Mouse (Mus musculus) cerebral cortex, adult 2 months (tissue): Measurements from ENCODE around the gene P2rx6.

Source experiments
- WGBS: fragments of 180-500 bp; shearing (Covaris S2); methylation state at CpG from one replicate; pipeline ENCODE4 v1.1.7; 2018; 5-methylcytosine and 5-hydroxymethylcytosine counted together

The P2rx6 gene

DNA sequence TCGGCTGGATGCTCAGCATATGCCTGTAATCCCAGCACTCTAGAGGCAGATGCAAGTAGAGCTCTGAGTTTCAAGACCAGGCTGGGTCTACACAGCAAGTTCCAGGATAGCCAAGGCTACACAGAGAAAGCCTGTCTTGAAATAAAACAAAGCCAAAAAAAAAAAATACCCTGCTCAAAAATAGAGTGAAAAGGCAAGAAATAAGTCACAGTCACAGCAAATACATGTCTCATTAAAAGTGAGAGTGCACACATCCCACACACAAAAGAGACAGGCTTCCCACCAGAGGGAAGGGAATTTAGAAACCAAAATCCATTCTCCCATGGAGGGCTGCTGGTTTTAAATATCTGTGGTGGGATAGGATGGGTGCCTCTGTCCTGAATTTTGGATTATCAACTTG is 1.9 kb downstream of the P2rx6 start:
- WGBS: 8% methylated on average over 1 of the region's 1 CpGs

DNA sequence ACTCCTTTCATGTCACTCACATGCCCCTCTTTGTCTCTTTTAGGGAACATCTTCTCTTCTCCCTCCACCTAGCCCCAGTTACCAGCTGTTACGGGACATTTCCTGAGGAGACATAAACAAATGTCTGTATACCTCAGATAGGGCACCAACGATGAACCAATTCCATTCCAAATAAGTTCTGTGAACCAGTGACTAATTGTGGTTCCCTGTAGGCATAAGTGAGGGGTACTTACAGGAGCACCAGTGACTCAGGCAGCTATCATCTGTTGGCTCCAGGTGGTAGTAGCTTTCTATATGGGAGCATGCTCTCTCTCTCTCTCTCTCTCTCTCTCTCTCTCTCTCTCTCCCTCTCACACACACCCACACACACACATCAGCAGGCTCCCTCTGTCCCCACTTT is 2.5 kb downstream of the P2rx6 start:
- 41% methylated on average over 2 of the region's 2 CpGs for WGBS

DNA sequence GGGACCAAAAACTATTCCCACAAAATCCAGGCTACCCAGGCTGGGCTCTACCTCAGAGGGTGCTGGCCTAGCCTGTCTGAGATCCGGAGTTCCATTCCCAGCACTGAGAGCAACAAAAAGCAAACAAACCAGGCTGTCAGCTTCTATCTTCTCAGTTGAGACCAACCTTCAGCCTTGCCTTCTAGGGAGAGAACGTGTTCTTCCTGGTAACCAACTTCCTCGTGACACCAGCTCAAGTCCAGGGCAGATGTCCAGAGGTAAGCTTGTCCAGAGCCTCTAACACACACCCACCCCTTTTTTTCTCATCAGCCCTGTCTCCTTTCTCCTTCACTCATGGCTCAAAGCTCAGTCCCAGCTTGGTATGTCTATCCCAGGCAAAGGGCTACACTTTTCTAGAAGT is 3.1 kb downstream of the P2rx6 start:
- WGBS: 57% methylated on average over 3 of the region's 3 CpGs

DNA sequence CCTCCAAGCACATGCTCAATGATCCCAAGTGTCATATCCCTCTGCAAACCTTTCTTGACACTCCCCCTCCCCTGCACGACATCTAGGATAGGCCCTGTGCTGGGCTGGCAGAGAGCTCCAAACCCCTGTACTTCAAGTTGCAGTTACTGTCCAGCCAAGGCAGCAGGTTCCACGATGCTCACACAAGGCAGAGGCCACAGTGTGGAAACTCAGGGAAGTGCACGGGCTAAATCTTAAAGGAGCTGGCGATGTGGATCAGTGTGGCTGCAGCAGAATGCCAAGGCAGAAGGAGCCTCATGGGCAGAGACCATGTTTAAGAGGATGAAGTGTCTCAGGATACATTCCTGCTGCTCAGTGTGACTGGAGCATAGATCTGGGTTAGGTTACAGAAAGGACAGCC is 4.5 kb downstream of the P2rx6 start:
- 40% methylated on average over 4 of the region's 4 CpGs for WGBS

DNA sequence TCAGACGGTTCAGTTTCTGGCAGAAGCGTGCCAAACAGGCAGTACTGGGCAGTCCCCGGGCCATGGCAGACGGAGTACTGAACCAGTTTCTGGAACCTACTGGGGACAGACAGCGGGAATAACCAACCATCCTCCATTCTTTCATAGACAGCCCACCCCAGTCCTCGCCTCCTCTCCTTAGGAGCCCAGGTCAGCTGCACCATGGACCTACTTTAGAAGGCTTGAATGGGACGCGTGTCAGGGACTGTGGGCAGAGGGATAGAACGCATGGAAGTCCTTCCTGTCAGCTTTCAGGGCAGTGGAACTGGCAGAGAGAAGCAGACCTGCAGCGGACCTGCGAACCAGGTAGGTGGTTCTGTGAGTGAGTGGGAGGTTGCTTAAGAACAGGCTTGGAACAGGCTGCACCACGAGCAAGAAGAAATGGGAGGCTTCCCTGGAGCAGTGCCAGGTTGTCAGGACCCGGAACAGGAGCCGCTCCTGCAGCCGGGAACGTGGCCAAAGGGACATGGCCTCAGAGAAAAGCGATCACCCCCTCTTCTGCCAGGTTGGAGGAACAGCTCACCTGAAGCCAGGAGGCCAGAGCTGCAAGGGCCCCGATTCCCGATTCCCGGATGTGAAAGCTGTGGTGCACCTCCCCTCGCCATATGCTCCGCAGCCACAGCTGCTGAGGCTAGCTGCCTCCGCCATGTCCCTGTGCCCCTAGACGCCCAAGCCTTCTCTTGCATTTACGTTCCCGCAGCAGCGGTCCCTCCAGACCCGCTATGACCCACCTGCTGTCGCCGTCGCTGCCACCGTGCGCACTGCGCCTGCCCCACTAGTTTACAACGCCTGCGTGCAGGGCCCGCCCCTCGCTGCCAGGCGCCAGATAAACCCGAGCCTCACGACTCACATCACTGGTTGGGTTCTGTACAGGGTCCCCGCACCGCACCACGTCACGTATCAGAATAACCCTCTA is 14.5 kb downstream of the P2rx6 start:
- 9% methylated on average over 45 of the region's 45 CpGs for WGBS

DNA sequence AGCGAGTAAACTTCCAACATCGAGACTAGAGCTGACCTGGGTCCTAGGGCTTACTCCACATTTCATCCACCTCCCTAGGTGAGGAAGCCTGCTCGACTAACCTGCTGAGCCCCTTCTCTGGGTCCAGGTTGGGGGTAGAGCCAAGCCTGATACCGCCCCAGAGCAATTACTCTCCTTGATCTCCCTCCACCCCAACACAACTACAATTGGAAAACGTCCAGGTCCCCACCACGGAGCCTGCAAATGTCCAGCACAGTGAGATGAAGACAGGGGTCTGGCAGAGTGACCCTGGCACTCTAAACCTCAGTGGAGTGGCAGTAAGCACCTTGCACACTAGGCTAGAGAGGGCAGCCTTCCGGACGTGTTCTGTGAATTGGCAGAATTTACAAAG is 15.1 kb downstream of the P2rx6 start:
- WGBS: 15% methylated on average over 8 of the region's 8 CpGs

DNA sequence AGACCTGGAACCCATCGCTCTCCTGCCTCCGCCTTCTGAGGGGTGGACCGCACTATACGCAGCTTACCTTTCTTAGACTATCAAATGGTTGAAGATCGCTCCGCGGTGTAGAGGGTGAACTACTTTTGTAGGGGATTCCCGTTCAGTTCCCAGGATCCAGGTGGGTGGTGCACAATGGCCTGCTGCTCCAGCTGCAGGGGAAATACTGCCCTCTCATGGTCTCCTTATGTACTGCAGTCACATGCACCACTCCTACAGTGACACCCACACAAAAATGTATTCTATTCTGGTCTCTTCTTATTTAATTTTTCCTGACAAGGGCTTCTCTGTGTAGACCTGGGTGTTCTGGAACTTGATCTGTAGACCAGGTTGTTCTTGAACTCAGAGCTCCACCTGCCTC is 21.4 kb downstream of the P2rx6 start, which contains the start of gene Slc7a4:
Gene Slc7a4, minus strand, starts transcription at position 151 of the 400 bp plus-strand sequence.
- 15% methylated on average over 8 of the region's 8 CpGs for WGBS

DNA sequence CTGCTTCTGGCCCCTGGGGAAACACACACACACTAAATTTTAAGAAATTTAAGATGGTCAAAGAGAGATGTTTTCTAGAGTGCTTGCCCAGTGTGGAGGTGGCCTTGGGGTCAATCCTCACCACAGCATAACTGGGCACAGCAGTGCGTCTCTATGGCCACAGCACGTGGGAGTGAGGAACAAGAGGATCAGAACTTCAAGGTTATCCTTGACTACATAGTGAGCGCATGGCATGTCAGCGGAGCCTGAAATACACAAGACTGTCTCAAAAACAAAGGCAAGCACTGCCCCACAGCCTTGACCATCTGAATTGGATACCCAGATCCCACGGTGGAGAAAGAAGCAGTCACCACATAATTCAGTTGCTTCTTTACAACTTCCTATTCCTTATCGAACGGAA is 22.9 kb downstream of the P2rx6 start:
- WGBS: 90% methylated on average over 7 of the region's 7 CpGs

DNA sequence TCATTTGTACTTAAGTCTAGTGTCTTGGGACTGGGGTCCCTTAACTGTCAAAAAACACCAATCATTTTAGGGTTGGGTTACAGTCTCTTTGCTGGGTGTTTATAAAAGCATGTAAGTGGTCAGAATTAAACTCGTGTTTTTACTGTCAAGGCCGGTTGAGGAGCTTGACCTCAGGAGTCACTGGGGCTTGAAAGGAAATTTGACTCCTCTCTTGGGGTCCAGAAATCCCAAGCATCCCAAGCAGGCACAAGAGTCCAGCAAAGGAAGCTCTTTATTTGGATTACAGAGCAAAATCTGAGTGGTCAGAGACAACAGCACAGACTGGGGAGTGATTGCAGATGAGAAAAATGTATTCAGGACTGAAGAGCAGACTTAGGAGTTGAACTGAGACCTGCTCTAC is 29.0 kb downstream of the P2rx6 start:
- 61% methylated on average over 2 of the region's 2 CpGs for WGBS

DNA sequence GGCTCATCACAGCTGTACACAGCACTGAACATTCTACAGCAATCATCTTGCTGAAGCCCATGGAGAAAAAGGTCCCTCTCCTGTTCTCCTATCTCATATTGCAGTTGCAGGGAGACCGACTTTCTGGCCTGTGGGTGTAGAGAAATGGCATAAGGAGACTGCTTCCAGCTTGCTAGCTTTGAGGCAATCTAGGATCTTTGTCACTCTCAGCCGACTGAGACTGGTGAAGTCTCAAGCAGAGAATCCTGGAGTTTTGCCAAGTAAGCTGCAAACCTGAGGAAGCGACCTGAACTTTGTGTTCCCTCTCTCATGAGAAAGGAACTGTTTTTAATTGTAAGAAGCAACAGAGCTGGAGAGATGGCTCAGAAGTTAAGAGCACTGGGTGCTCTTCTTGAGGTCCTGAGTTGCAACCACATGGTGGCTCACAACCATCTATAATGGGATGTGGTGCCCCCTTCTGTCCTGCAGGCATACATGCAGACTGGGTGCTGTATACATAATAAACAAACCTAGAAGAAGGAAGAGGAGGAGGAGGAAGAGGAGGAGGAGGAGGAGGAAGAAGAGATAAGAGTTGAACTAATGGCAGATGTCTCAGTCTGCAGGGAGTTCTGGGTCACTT is 39.4 kb downstream of the P2rx6 start:
- WGBS: 41% methylated on average over 3 of the region's 3 CpGs

DNA sequence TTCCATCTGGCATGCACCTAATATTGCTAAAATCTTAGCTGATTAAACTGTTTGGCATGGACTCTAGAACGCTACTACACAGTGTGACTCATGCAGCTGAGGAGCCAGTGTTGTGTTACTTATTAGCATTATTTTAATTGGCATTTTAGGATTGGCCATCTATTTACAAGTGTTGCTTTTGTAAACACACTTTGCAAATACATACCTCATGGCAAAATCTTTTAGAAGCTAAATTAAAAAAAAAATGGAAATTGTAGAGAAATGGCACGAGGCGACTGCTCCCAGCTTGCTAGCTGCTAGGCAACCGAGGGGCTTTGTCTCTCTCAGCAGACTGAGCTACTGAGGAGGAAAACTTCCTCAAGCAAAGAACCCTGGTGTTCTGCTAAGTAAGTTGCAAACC is 43.3 kb downstream of the P2rx6 start:
- 25% methylated on average over 4 of the region's 4 CpGs for WGBS

DNA sequence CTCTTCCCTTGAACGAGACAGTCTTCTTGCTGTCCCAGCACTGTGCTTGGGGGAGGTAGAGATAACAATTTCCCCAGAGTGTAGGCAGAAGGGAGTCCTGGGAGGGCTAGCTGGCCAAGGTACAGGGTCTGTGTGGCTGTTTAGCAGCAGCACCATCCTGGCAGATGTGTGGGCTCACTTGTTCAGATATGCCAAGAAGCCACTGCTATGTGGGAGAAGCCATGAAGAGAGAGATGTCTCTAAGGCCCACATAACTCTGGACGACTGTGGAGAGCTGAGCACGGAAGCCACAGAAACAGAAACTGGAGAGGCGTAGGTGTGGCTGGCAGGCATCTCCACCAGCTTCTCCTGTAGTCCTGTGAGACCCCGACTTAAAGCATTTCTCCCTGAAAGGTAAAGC is 44.0 kb downstream of the P2rx6 start:
- WGBS: 47% methylated on average over 5 of the region's 5 CpGs

DNA sequence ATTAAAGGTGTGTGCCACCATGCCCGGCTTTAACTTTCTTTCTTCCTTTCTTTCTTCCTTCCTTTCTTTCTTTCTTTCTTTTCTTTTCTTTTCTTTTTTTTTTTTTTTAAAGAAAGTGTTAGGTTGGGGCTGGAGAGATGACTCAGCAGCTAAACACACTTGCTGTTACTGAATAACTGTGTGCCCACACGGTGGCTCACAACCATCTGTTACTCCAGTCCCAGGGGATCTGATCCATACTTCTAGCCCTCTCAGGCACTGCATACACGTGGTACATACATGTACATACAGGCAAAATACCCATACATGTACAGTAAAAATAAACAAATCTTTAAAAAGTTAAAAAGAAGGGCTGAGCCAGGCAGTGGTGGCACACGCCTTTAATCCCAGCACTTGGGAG is 49.7 kb downstream of the P2rx6 start:
- WGBS: 39% methylated on average over 4 of the region's 4 CpGs

DNA sequence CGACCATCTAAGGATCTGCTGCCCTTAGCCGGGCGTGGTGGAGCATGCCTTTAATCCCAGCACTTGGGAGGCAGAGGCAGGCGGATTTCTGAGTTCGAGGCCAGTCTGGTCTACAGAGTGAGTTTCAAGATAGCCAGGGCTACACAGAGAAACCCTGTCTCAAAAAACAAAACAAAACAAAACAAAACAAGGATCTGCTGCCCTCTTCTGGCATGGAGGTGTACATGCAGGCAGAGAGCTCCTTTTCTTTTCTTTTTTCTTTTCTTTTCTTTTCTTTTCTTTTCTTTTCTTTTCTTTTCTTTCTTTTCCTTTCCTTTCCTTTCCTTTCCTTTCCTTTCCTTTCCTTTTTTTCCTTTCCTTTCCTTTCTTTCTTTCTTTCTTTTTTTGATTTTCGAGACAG is 53.1 kb downstream of the P2rx6 start:
- 83% methylated on average over 6 of the region's 6 CpGs for WGBS

DNA sequence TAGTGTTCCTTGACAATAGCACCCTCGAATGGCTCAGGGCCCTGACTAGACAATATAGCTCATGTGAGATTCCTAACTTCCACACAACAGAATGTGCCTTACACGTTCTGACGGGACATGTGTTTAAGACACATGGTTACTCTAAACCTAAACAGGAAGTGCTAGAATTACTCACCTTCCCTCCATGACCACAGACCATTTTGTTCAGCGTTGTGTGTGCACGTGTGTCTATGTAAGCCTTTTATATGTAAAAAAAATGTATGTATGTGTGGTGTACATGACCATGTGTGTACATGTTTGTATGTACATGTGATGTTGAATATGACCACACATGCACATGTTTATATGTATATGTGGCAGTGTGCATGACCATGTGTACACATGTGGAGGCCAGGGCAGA is 54.5 kb downstream of the P2rx6 start:
- WGBS: 78% methylated on average over 5 of the region's 5 CpGs

DNA sequence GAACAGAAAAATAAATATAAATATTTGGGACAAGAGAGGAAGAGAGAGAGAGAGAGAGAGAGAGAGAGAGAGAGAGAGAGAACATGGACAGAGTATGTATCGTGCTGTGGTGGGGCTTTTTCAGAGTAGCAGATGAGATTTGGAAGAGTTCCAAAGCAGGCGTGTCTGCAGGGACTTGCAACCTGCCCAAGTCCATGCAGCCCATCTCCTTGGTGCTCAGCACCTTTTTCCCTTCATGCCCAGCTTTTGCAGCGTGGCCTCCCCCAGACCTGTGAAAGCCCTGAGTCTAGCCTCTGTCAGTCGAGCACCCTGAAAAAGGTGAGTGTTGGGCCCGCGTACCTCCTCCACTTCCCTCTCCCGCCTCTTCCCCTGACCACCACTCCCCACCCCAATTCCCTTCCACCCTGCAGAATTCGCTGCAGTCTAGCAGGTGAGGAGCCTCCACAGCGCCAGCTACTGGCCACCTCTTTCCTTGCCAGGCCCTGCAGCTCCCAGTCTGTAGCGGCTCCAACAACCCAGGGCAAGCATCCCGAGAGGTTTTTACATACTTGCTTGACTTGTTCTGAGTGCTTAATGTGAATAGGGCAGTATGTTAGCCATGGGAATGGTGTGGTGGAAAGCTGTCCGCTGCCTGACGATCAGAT is 56.4 kb downstream of the P2rx6 start:
- WGBS: 16% methylated on average over 13 of the region's 13 CpGs

DNA sequence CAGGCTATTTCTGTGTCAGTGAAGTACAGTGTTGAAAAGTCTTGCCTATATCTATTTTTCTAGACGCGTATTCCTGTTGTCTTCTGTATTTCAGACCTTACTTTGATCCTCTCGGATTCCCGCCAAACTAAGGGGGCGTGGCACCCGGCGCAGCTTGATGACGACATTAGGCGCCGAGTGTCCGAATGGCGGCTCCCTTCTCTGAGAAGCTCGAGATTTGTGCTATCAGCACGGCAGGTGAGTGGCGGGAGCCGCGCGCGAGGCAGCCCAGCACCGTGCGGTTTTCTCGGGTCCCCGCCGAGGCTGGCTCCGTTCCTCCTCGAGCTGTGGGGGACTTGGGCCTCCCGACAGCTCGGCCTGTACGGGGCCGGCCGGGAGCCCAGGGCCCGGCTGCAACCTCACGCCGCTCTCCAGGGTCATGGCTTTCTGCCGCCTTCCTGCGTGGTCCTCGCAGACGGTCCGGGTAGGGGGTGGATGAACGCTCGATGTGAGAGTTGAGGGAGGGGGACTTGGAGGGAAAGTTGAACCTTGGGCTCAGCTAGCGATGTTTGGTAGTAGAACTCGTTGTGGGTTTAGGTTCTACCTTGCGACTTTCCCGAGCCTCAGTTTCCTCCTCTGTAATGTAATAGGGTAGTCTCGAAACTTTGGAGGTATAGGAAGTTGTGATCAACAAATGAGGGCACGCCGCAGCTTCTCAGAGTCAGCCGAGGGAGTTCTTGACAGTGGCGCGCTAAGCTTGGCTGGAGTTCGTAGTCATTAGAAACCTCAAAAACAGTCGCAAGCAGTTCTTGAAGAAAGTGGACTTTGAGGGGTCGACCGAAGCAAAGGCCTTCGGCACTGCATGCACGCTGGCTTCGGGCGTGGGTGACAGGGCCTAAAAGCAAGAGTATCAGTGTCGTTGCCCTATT is 57.8 kb downstream of the P2rx6 start, which contains the start of gene Smpd4:
Gene Smpd4, plus strand, starts transcription at position 157 of the 908 bp plus-strand sequence.
- WGBS: 1% methylated on average over 60 of the region's 60 CpGs

DNA sequence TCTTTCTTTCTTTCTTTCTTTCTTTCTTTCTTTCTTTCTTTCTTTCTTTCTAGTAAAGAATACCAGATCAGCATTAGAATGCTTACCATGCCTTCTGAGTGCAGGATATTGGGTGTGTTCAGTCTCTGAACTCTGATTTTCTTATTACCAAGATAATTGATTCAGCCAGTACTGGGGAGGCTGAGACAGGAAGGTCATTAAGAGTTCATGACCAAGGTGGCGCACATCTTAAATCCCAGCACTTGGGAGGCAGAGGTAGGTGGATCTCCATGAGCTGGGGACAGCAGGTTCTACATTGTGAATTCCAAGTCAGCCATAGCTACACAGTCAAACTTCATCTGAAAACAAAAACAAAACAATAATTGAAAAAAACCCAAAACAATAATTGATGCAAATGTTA is 60.3 kb downstream of the P2rx6 start:
- WGBS: 83% methylated on average over 1 of the region's 1 CpGs

DNA sequence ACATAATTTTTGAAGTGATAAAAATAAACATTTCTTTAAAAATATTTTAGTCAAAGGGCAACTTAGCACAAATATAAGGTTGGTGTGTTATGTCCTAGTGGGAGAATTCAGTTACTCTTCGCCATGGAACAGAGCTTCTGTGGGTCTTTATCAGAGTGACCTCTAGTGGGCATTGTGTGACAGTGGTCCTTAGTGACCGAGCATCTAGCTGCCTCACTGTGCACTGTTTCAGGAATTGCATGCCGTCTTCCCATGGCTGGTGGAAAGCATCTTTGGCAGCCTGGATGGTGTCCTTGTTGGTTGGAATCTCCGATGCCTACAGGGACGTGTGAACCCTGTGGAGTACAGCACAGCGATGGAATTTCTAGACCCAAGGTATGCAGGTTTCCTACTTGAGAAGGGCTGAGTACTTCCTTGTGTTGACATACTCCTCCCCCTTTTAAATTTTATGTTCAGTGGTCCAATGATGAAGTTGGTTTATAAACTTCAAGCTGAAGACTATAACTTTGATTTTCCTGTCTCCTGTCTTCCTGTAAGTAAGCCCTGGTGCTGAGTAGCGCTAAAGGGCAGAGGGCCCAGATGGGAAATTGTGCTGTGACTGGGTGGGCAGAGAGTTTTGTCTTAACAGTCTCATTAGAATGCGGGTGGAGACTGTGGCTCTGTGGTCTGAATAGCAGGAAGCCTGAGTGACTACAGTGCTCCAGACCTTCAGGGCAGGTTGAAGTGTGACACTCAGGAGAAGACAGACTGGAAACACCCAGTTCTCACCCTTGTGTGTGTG is 64.0 kb downstream of the P2rx6 start:
- 66% methylated on average over 8 of the region's 8 CpGs for WGBS

DNA sequence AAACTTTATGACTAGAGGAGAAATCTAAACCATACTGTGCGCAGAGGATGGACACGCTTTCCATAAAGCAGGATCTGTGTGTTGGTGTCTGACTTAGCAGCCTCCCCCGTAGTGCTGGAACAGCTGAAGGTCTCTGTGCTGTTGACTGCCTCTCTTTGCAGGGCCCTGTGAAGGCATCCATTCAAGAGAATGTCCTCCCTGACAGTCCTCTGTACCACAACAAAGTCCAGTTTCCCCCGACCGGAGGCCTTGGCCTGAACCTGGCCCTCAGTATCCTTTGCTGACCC is 64.5 kb downstream of the P2rx6 start:
- WGBS: 72% methylated on average over 5 of the region's 5 CpGs
